ENCODE assay signal across 9 mouse cellular contexts in genomic region chr13:110537960-110538463, GRCm38 (mm10).
DNase-seq lines count a peak whose midpoint lies in the region; ATAC-seq and TF ChIP-seq lines count a peak whose summit lies in the region.
"Had no signal": no experiment of that assay in that cellular context is flagged by ENCODE, and none has a peak within 500 bp of the region (broad histone marks: within the 10 kb centered on the region; RNA-seq: fewer than 3 reads in every experiment).

No protein-coding gene starts in this region.

- H3K4me2 ChIP-seq in lung, postnatal 0 days (replicated peaks; ENCODE audit: low read depth, low read length) = no peak overlapping the region
- H3K4me2 ChIP-seq: hindbrain, embryonic 15.5 days had no signal

- 0 out of 2 replicates have a peak overlapping the region, but pooled peaks have one; percentile 51 for H3K27ac ChIP-seq in lung, postnatal 0 days (ENCODE audit: low read length)
- H3K27ac ChIP-seq in hindbrain, embryonic 10.5 days = no peak overlapping the region; the same call in 1 of the 2 replicates
- H3K27ac ChIP-seq: hindbrain, embryonic 15.5 days had no signal

- H3K36me3 ChIP-seq in lung, postnatal 0 days (ENCODE audit: insufficient read depth, low read length) = no peaks in the 10 kb centered on the region
- no peaks in the 10 kb centered on the region for H3K36me3 ChIP-seq in hindbrain, embryonic 10.5 days
- H3K36me3 ChIP-seq: hindbrain, embryonic 15.5 days had no signal

- TF ChIP-seq CTCF in lung, postnatal 0 days (IDR thresholded peaks at IDR 0.05) = no peak

- ATAC-seq in lung, postnatal 0 days = peak; percentile 93

- no peaks in the 10 kb centered on the region; the same call in 1 of the 2 replicates for H3K4me1 ChIP-seq in lung, postnatal 0 days (ENCODE audit: insufficient read depth, low read depth, low read length)
- H3K4me1 ChIP-seq in hindbrain, embryonic 10.5 days (replicated peaks) = peaks cover 35% of the 10 kb centered on the region

- peak; percentile 46 to 59 for DNase-seq in adrenal gland, postnatal 36 days
- DNase-seq in fat pad, adult 2 months (ENCODE audit: extremely low read depth, low read depth, low spot score) = peak; percentile 46
- peak; percentile 50 to 61 for DNase-seq in kidney, adult 8-10 months
- DNase-seq in lung, postnatal 0 days (ENCODE audit: low spot score) = peak; percentile 91
- DNase-seq in spleen, postnatal 14 days (ENCODE audit: low spot score in 2 of 2) = no peak
- DNase-seq in layer of hippocampus, postnatal 14 days (ENCODE audit: low spot score in 2 of 2) = no peak
- no peak for DNase-seq in hindbrain, embryonic 10.5 days (ENCODE audit: low spot score)
- DNase-seq in frontal cortex, postnatal 36 days (ENCODE audit: low spot score in 2 of 2) = no peak

- no peaks in the 10 kb centered on the region for H3K9me3 ChIP-seq in lung, postnatal 0 days (ENCODE audit: low read length)
- no peaks in the 10 kb centered on the region for H3K9me3 ChIP-seq in hindbrain, embryonic 10.5 days
- H3K9me3 ChIP-seq: hindbrain, embryonic 15.5 days had no signal

- no peak overlapping the region for H3K4me3 ChIP-seq in lung, postnatal 0 days (ENCODE audit: low read depth, low read length)
- H3K4me3 ChIP-seq in hindbrain, embryonic 10.5 days = no peak overlapping the region
- H3K4me3 ChIP-seq: hindbrain, embryonic 15.5 days had no signal

- no peaks in the 10 kb centered on the region for H3K27me3 ChIP-seq in lung, postnatal 0 days (replicated peaks; ENCODE audit: insufficient read depth, low read length)
- no peaks in the 10 kb centered on the region for H3K27me3 ChIP-seq in hindbrain, embryonic 10.5 days (ENCODE audit: insufficient read depth, poor library complexity, severe bottlenecking)
- H3K27me3 ChIP-seq: hindbrain, embryonic 15.5 days had no signal

- no peak overlapping the region for H3K9ac ChIP-seq in lung, postnatal 0 days (replicated peaks; ENCODE audit: low read depth)
- H3K9ac ChIP-seq: hindbrain, embryonic 15.5 days had no signal

- WGBS in lung, postnatal 0 days = 16% methylated on average over 7 of the region's 7 CpGs
- WGBS in hindbrain, embryonic 10.5 days = 68% methylated on average over 7 of the region's 7 CpGs

- peak; percentile 94 for TF ChIP-seq EP300 in lung, postnatal 0 days (IDR thresholded peaks at IDR 0.05)

Comparison
In these comparisons a context has a peak if more than half of its experiments do, and no peak if none do; other contexts are left out.
1. DNase-seq: peak in adrenal gland, postnatal 36 days (2 of 2), fat pad, adult 2 months (single experiment), kidney, adult 8-10 months (2 of 2) and lung, postnatal 0 days (single experiment); none in spleen, postnatal 14 days (0 of 2), layer of hippocampus, postnatal 14 days (0 of 2), hindbrain, embryonic 10.5 days (single experiment) and frontal cortex, postnatal 36 days (0 of 2).